Mouse (Mus musculus) spleen, postnatal 10 days (tissue): Measurements from ENCODE around the gene Olfr727.

Experiments
- DNase-seq, 2 experiments: peaks; one replicate each; pipeline ENCODE4 v3.0.0; 2021 to 2022; ENCODE audit warnings: low spot score in 2 of 2

Gene Olfr727

GRCm38 (mm10) chr14:50122886-50123285 is at the start of gene Olfr727:
TSS of gene Olfr727 (plus strand) at chr14:50123186.
- DNase-seq, result no peak

GRCm38 (mm10) chr14:50090853-50091252 is 32.1 kb upstream of the Olfr727 start, which contains the start of gene Olfr726:
TSS of gene Olfr726 (minus strand) at chr14:50090953.
- no peak for DNase-seq

- DNase-seq, result no peak
These were observed 19.6 kb downstream of the Olfr727 start, which contains the start of gene Olfr728 for GRCm38 (mm10) chr14:50142580-50142979. TSS of gene Olfr728 (minus strand) at chr14:50142680.

GRCm38 (mm10) chr14:50152810-50153209 is 29.8 kb downstream of the Olfr727 start, which contains the start of gene Olfr729:
TSS of gene Olfr729 (minus strand) at chr14:50152910.
- no peak for DNase-seq
